Mouse (Mus musculus): ENCODE results near the gene Cabp4. TPM values are rescaled to one million over a fixed set of nuclear protein-coding genes. Genes with fewer than 3 reads are reported as not detected.

Cabp4 gene
- polyA plus RNA-seq, 1 experiment from 2014 or later, result not detected

- 92% methylated on average over 26 of the region's 26 CpGs for WGBS
- no peak for DNase-seq (ENCODE audit: low spot score)
- no peak overlapping the region for H3K9ac ChIP-seq (ENCODE audit: low read depth, low read length)
- no peak overlapping the region for H3K27ac ChIP-seq (replicated peaks; ENCODE audit: low read depth, low read length)
- no peak for ATAC-seq (ENCODE audit: low read depth)
- no peaks in the 10 kb centered on the region for H3K27me3 ChIP-seq (replicated peaks; ENCODE audit: control insufficient read depth, insufficient read depth, low read length)
- H3K4me1 ChIP-seq (ENCODE audit: control insufficient read depth, insufficient read depth, low read length), result no peaks in the 10 kb centered on the region
- peaks cover 50% of the 10 kb centered on the region for H3K36me3 ChIP-seq (ENCODE audit: control insufficient read depth, insufficient read depth, low read length)
- H3K9me3 ChIP-seq (ENCODE audit: control insufficient read depth, low read length), result no peaks in the 10 kb centered on the region
- no peak overlapping the region for H3K4me2 ChIP-seq (ENCODE audit: low read depth, low read length)
- H3K4me3 ChIP-seq (ENCODE audit: low read depth, low read length), result no peak overlapping the region
Observed at GRCm38 (mm10) chr19:4112063-4112960, 31.5 kb downstream of the Cabp4 start.

GRCm38 (mm10) chr19:4108535-4108934, 35.3 kb downstream of the Cabp4 start:
- H3K36me3 ChIP-seq (ENCODE audit: control insufficient read depth, insufficient read depth, low read length), result peaks cover 17% of the 10 kb centered on the region
- H3K4me2 ChIP-seq (ENCODE audit: low read depth, low read length), result no peak overlapping the region
- no peak for ATAC-seq (ENCODE audit: low read depth)
- no peak overlapping the region for H3K27ac ChIP-seq (replicated peaks; ENCODE audit: low read depth, low read length)
- no peaks in the 10 kb centered on the region for H3K4me1 ChIP-seq (ENCODE audit: control insufficient read depth, insufficient read depth, low read length)
- no peak for DNase-seq (ENCODE audit: low spot score)
- no peaks in the 10 kb centered on the region for H3K9me3 ChIP-seq (ENCODE audit: control insufficient read depth, low read length)
- H3K9ac ChIP-seq (ENCODE audit: low read depth, low read length), result no peak overlapping the region
- no peaks in the 10 kb centered on the region for H3K27me3 ChIP-seq (replicated peaks; ENCODE audit: control insufficient read depth, insufficient read depth, low read length)
- no peak overlapping the region for H3K4me3 ChIP-seq (ENCODE audit: low read depth, low read length)
- 85% methylated on average over 9 of the region's 9 CpGs for WGBS

GRCm38 (mm10) chr19:4106654-4107053, 37.2 kb downstream of the Cabp4 start:
- Histone ChIP-seq H3K4me3 (ENCODE audit: low read depth, low read length) (no peak overlapping the region), H3K4me1 (ENCODE audit: control insufficient read depth, insufficient read depth, low read length) (no peaks in the 10 kb centered on the region), H3K9me3 (ENCODE audit: control insufficient read depth, low read length) (no peaks in the 10 kb centered on the region), H3K27me3 (replicated peaks; ENCODE audit: control insufficient read depth, insufficient read depth, low read length) (peaks cover 5% of the 10 kb centered on the region), H3K27ac (replicated peaks; ENCODE audit: low read depth, low read length) (no peak overlapping the region), H3K36me3 (ENCODE audit: control insufficient read depth, insufficient read depth, low read length) (peaks cover under 1% of the 10 kb centered on the region), H3K9ac (ENCODE audit: low read depth, low read length) (no peak overlapping the region), H3K4me2 (ENCODE audit: low read depth, low read length) (no peak overlapping the region)
- ATAC-seq (ENCODE audit: low read depth), result no peak
- no peak for DNase-seq (ENCODE audit: low spot score)
- WGBS, result 84% methylated on average over 14 of the region's 14 CpGs

- 79% methylated on average over 14 of the region's 16 CpGs for WGBS
- H3K9ac ChIP-seq (ENCODE audit: low read depth, low read length), result no peak overlapping the region
- peaks cover 14% of the 10 kb centered on the region for H3K4me1 ChIP-seq (ENCODE audit: control insufficient read depth, insufficient read depth, low read length)
- H3K9me3 ChIP-seq (ENCODE audit: control insufficient read depth, low read length), result no peaks in the 10 kb centered on the region
- H3K27me3 ChIP-seq (replicated peaks; ENCODE audit: control insufficient read depth, insufficient read depth, low read length), result peaks cover 24% of the 10 kb centered on the region
- no peak for DNase-seq (ENCODE audit: low spot score)
- no peak overlapping the region for H3K4me2 ChIP-seq (ENCODE audit: low read depth, low read length)
- no peak overlapping the region for H3K4me3 ChIP-seq (ENCODE audit: low read depth, low read length)
- H3K36me3 ChIP-seq (ENCODE audit: control insufficient read depth, insufficient read depth, low read length), result no peaks in the 10 kb centered on the region
- no peak for ATAC-seq (ENCODE audit: low read depth)
- H3K27ac ChIP-seq (replicated peaks; ENCODE audit: low read depth, low read length), result no peak overlapping the region
Observed at GRCm38 (mm10) chr19:4104675-4105194, 39.1 kb downstream of the Cabp4 start.

GRCm38 (mm10) chr19:4103792-4104191, 40.0 kb downstream of the Cabp4 start:
- H3K9ac ChIP-seq (ENCODE audit: low read depth, low read length), result no peak overlapping the region
- DNase-seq (ENCODE audit: low spot score), result no peak
- no peaks in the 10 kb centered on the region for H3K36me3 ChIP-seq (ENCODE audit: control insufficient read depth, insufficient read depth, low read length)
- no peak for ATAC-seq (ENCODE audit: low read depth)
- no peak overlapping the region for H3K27ac ChIP-seq (replicated peaks; ENCODE audit: low read depth, low read length)
- H3K27me3 ChIP-seq (replicated peaks; ENCODE audit: control insufficient read depth, insufficient read depth, low read length), result peaks cover 31% of the 10 kb centered on the region
- H3K4me2 ChIP-seq (ENCODE audit: low read depth, low read length), result no peak overlapping the region
- H3K4me1 ChIP-seq (ENCODE audit: control insufficient read depth, insufficient read depth, low read length), result peaks cover 21% of the 10 kb centered on the region
- H3K9me3 ChIP-seq (ENCODE audit: control insufficient read depth, low read length), result no peaks in the 10 kb centered on the region
- H3K4me3 ChIP-seq (ENCODE audit: low read depth, low read length), result no peak overlapping the region
- 68% methylated on average over 3 of the region's 3 CpGs for whole genome bisulfite sequencing

GRCm38 (mm10) chr19:4103294-4103693, 40.5 kb downstream of the Cabp4 start:
- no peak for DNase-seq (ENCODE audit: low spot score)
- H3K27ac ChIP-seq (replicated peaks; ENCODE audit: low read depth, low read length), result no peak overlapping the region
- peaks cover 31% of the 10 kb centered on the region for H3K27me3 ChIP-seq (replicated peaks; ENCODE audit: control insufficient read depth, insufficient read depth, low read length)
- no peak overlapping the region for H3K4me2 ChIP-seq (ENCODE audit: low read depth, low read length)
- H3K9me3 ChIP-seq (ENCODE audit: control insufficient read depth, low read length), result no peaks in the 10 kb centered on the region
- peaks cover 21% of the 10 kb centered on the region for H3K4me1 ChIP-seq (ENCODE audit: control insufficient read depth, insufficient read depth, low read length)
- H3K36me3 ChIP-seq (ENCODE audit: control insufficient read depth, insufficient read depth, low read length), result no peaks in the 10 kb centered on the region
- no peak overlapping the region for H3K4me3 ChIP-seq (ENCODE audit: low read depth, low read length)
- H3K9ac ChIP-seq (ENCODE audit: low read depth, low read length), result no peak overlapping the region
- 90% methylated on average over 18 of the region's 18 CpGs for WGBS
- no peak for ATAC-seq (ENCODE audit: low read depth)

- no peaks in the 10 kb centered on the region for H3K36me3 ChIP-seq (ENCODE audit: control insufficient read depth, insufficient read depth, low read length)
- H3K4me3 ChIP-seq (ENCODE audit: low read depth, low read length), result no peak overlapping the region
- 92% methylated on average over 12 of the region's 12 CpGs for WGBS
- no peaks in the 10 kb centered on the region for H3K9me3 ChIP-seq (ENCODE audit: control insufficient read depth, low read length)
- H3K4me1 ChIP-seq (ENCODE audit: control insufficient read depth, insufficient read depth, low read length), result peaks cover 22% of the 10 kb centered on the region
- no peak overlapping the region for H3K27ac ChIP-seq (replicated peaks; ENCODE audit: low read depth, low read length)
- H3K4me2 ChIP-seq (ENCODE audit: low read depth, low read length), result no peak overlapping the region
- DNase-seq (ENCODE audit: low spot score), result no peak
- H3K9ac ChIP-seq (ENCODE audit: low read depth, low read length), result no peak overlapping the region
- no peak for ATAC-seq (ENCODE audit: low read depth)
- H3K27me3 ChIP-seq (replicated peaks; ENCODE audit: control insufficient read depth, insufficient read depth, low read length), result peaks cover 31% of the 10 kb centered on the region
Observed at GRCm38 (mm10) chr19:4102626-4103025, 41.2 kb downstream of the Cabp4 start.

- WGBS, result 74% methylated on average over 2 of the region's 2 CpGs
- DNase-seq (ENCODE audit: low spot score) (no peak), ATAC-seq (ENCODE audit: low read depth) (no peak)
Observed at GRCm38 (mm10) chr19:4102049-4102448, 41.8 kb downstream of the Cabp4 start.

More at GRCm38 (mm10) chr19:4102049-4102448, 41.8 kb downstream of the Cabp4 start:
- H3K4me3 ChIP-seq (ENCODE audit: low read depth, low read length), result no peak overlapping the region
- H3K27ac ChIP-seq (replicated peaks; ENCODE audit: low read depth, low read length), result no peak overlapping the region
- H3K9me3 ChIP-seq (ENCODE audit: control insufficient read depth, low read length), result no peaks in the 10 kb centered on the region
- H3K4me1 ChIP-seq (ENCODE audit: control insufficient read depth, insufficient read depth, low read length), result peaks cover 25% of the 10 kb centered on the region
- H3K36me3 ChIP-seq (ENCODE audit: control insufficient read depth, insufficient read depth, low read length), result no peaks in the 10 kb centered on the region
- H3K27me3 ChIP-seq (replicated peaks; ENCODE audit: control insufficient read depth, insufficient read depth, low read length), result peaks cover 31% of the 10 kb centered on the region
- no peak overlapping the region for H3K9ac ChIP-seq (ENCODE audit: low read depth, low read length)
- no peak overlapping the region for H3K4me2 ChIP-seq (ENCODE audit: low read depth, low read length)
